Mouse (Mus musculus): Measurements from ENCODE around the gene Tert. TPM values are rescaled to one million over a fixed set of nuclear protein-coding genes. Genes with fewer than 3 reads are reported as not detected.

Gene Tert
- total RNA-seq (2023), result not detected

GRCm38 (mm10) chr13:73626745-73627549 is at the start of gene Tert:
TSS of gene Tert (plus strand) at chr13:73626911.

GRCm38 (mm10) chr13:73603522-73604155 is 23.1 kb upstream of the Tert start, which contains the start of gene Clptm1l:
TSS of gene Clptm1l (plus strand) at chr13:73604006.

GRCm38 (mm10) chr13:73677853-73678252 is 51.1 kb downstream of the Tert start, which contains the start of gene Slc6a18:
TSS of gene Slc6a18 (minus strand) at chr13:73678023.

Other genes with a start within 250 kb of the Tert start
- 10 to 100 TPM; 48.8 to 62.9 TPM for gene Lpcat1, start 159.7 kb upstream of the Tert start, total RNA-seq (2023)
- gene Slc6a3, start 90.2 kb upstream of the Tert start, total RNA-seq (2023), result not detected
- gene Clptm1l, start 22.9 kb upstream of the Tert start, total RNA-seq (2023), result 10 to 100 TPM; 83.2 to 91.2 TPM
- not detected for gene Slc6a18, start 51.1 kb downstream of the Tert start, total RNA-seq (2023)
- gene Slc6a19, start 78.0 kb downstream of the Tert start, total RNA-seq (2023), result not detected
- gene Slc12a7, start 106.2 kb downstream of the Tert start, total RNA-seq (2023), result 1 to 10 TPM; 2.2 to 2.3 TPM
- not detected for gene Nkd2, start 220.7 kb downstream of the Tert start, total RNA-seq (2023)